Mouse (Mus musculus) spleen, adult 2 months (tissue): Measurements from ENCODE around the gene Dhx37.

Experiments
- CTCF ChIP-seq: fragments of 200-500 bp; IDR thresholded peaks from 2 replicates; pipeline ENCODE4 v1.5.1; 2011; ENCODE audit warnings: mild to moderate bottlenecking, inconsistent platforms; ENCODE audit not compliant: insufficient read depth, insufficient read length, insufficient replicate concordance; ENCODE audit errors: extremely low read depth
- POLR2A ChIP-seq: fragments of 200-500 bp; IDR thresholded peaks from 2 replicates; pipeline ENCODE4 v1.6.1; 2011; ENCODE audit warnings: low read depth, low read length, inconsistent platforms

GRCm38 (mm10) chr5:125480434-125481231, 46.7 kb upstream of the Dhx37 start:
- no peak for TF ChIP-seq CTCF
- TF ChIP-seq POLR2A = no peak
